Comparison of ENCODE assay signal across 1 mouse cellular context in genomic region chr15:83410270-83410669, GRCm38 (mm10).
TF ChIP-seq lines count a peak whose summit lies in the region.

No protein-coding gene starts in this region.

TF ChIP-seq in MEL, 35 proteins besides CTCF, POLR2A, EP300 and RAD21 (continued from another document):
- TF ChIP-seq ZKSCAN1 (IDR thresholded peaks at IDR 0.05; ENCODE audit: low read depth, low read length) (no peak), ETS1 (IDR thresholded peaks at IDR 0.05; ENCODE audit: low read depth, low read length) (no peak), MYC (IDR thresholded peaks at IDR 0.05; ENCODE audit: low read depth, low read length) (no peak), MAZ (IDR thresholded peaks at IDR 0.05; ENCODE audit: low read depth, low read length) (no peak), KAT2A (conservative IDR thresholded peaks at IDR 0.05; ENCODE audit: low read depth, low read length) (no peak), E2F4 (IDR thresholded peaks at IDR 0.05; ENCODE audit: borderline replicate concordance, low read depth, low read length) (no peak), NELFE (IDR thresholded peaks at IDR 0.05; ENCODE audit: low read depth, low read length) (no peak), RCOR1 (IDR thresholded peaks at IDR 0.05; ENCODE audit: low read depth, low read length) (no peak), POLR2AphosphoS5 (IDR thresholded peaks at IDR 0.05; ENCODE audit: borderline replicate concordance, low read depth, low read length) (no peak), ELF1 (IDR thresholded peaks at IDR 0.05; ENCODE audit: low read depth, low read length) (no peak), CHD2 (IDR thresholded peaks at IDR 0.05; ENCODE audit: low read length) (no peak), TAL1 (IDR thresholded peaks at IDR 0.05; ENCODE audit: low read length) (no peak), CHD1 (IDR thresholded peaks at IDR 0.05; ENCODE audit: low read depth, low read length) (no peak), UBTF (IDR thresholded peaks at IDR 0.05; ENCODE audit: borderline replicate concordance, insufficient read depth, low read depth, low read length) (no peak)
